Mouse (Mus musculus): ENCODE results near the gene Kirrel3. TPM values are rescaled to one million over a fixed set of nuclear protein-coding genes. Genes with fewer than 3 reads are reported as not detected.

Kirrel3 gene
- polyA plus RNA-seq, 1 experiment from 2014 or later: 0.06 TPM

- no peak overlapping the region for H3K4me3 ChIP-seq (ENCODE audit: low read depth, low read length)
- no peaks in the 10 kb centered on the region for H3K27me3 ChIP-seq (ENCODE audit: control insufficient read depth, insufficient read depth, low read depth, low read length)
- no peaks in the 10 kb centered on the region for H3K36me3 ChIP-seq (ENCODE audit: control insufficient read depth, insufficient read depth)
- no peak overlapping the region for H3K9ac ChIP-seq (ENCODE audit: low read depth, low read length)
- no peaks in the 10 kb centered on the region for H3K9me3 ChIP-seq (replicated peaks; ENCODE audit: control insufficient read depth, low read length)
- H3K27ac ChIP-seq (ENCODE audit: low read length): no peak overlapping the region
- H3K4me2 ChIP-seq (ENCODE audit: low read depth, low read length): no peak overlapping the region
- H3K4me1 ChIP-seq (ENCODE audit: control insufficient read depth, low read depth, low read length): no peaks in the 10 kb centered on the region
- WGBS (ENCODE audit: insufficient replicate concordance): 36% methylated on average over 15 of the region's 15 CpGs
- no peak for ATAC-seq (ENCODE audit: low read depth)
Measured at GRCm38 (mm10) chr9:34871316-34871966, 385.7 kb downstream of the Kirrel3 start.

- Histone ChIP-seq H3K9me3 (replicated peaks; ENCODE audit: control insufficient read depth, low read length) (no peaks in the 10 kb centered on the region), H3K27me3 (ENCODE audit: control insufficient read depth, insufficient read depth, low read depth, low read length) (no peaks in the 10 kb centered on the region), H3K36me3 (ENCODE audit: control insufficient read depth, insufficient read depth) (no peaks in the 10 kb centered on the region), H3K27ac (ENCODE audit: low read length) (no peak overlapping the region), H3K4me2 (ENCODE audit: low read depth, low read length) (no peak overlapping the region), H3K4me3 (ENCODE audit: low read depth, low read length) (no peak overlapping the region), H3K4me1 (ENCODE audit: control insufficient read depth, low read depth, low read length) (no peaks in the 10 kb centered on the region), H3K9ac (ENCODE audit: low read depth, low read length) (no peak overlapping the region)
- whole genome bisulfite sequencing (ENCODE audit: insufficient replicate concordance): 47% methylated on average over 6 of the region's 6 CpGs
- no peak for ATAC-seq (ENCODE audit: low read depth)
Measured at GRCm38 (mm10) chr9:34875238-34875637, 389.5 kb downstream of the Kirrel3 start.

- Histone ChIP-seq H3K9ac (ENCODE audit: low read depth, low read length) (no peak overlapping the region), H3K36me3 (ENCODE audit: control insufficient read depth, insufficient read depth) (no peaks in the 10 kb centered on the region), H3K4me1 (ENCODE audit: control insufficient read depth, low read depth, low read length) (no peaks in the 10 kb centered on the region), H3K9me3 (replicated peaks; ENCODE audit: control insufficient read depth, low read length) (no peaks in the 10 kb centered on the region), H3K27me3 (ENCODE audit: control insufficient read depth, insufficient read depth, low read depth, low read length) (no peaks in the 10 kb centered on the region), H3K4me3 (ENCODE audit: low read depth, low read length) (no peak overlapping the region), H3K27ac (ENCODE audit: low read length) (no peak overlapping the region), H3K4me2 (ENCODE audit: low read depth, low read length) (no peak overlapping the region)
- WGBS (ENCODE audit: insufficient replicate concordance): 43% methylated on average over 3 of the region's 3 CpGs
- no peak for ATAC-seq (ENCODE audit: low read depth)
Measured at GRCm38 (mm10) chr9:34877186-34877585, 391.5 kb downstream of the Kirrel3 start.

DNA sequence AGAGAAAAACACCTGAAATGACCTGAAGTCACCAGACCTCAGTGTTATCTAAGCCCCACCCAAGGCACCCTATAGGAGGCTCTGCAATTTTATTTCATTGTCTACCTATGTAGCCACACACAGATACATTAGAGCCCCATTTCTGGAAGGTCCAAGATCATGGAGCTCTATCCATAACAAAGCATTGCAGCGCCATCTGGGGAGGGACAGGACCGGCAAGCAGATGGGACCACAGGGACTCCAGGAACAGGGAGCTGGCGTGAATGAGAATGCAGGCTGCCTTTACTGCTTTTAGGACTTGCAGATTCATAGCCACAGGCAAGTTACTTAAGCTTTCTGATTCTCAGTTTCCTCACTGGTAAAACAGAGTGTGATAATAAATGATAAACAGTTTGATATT, 392.1 kb downstream of the Kirrel3 start:
- H3K4me1 ChIP-seq (ENCODE audit: control insufficient read depth, low read depth, low read length): no peaks in the 10 kb centered on the region
- H3K9ac ChIP-seq (ENCODE audit: low read depth, low read length): no peak overlapping the region
- no peaks in the 10 kb centered on the region for H3K36me3 ChIP-seq (ENCODE audit: control insufficient read depth, insufficient read depth)
- 35% methylated on average over 3 of the region's 3 CpGs for WGBS (ENCODE audit: insufficient replicate concordance)
- H3K27ac ChIP-seq (ENCODE audit: low read length): no peak overlapping the region
- ATAC-seq (ENCODE audit: low read depth): no peak
- H3K27me3 ChIP-seq (ENCODE audit: control insufficient read depth, insufficient read depth, low read depth, low read length): no peaks in the 10 kb centered on the region
- H3K4me2 ChIP-seq (ENCODE audit: low read depth, low read length): no peak overlapping the region
- no peaks in the 10 kb centered on the region for H3K9me3 ChIP-seq (replicated peaks; ENCODE audit: control insufficient read depth, low read length)
- no peak overlapping the region for H3K4me3 ChIP-seq (ENCODE audit: low read depth, low read length)

DNA sequence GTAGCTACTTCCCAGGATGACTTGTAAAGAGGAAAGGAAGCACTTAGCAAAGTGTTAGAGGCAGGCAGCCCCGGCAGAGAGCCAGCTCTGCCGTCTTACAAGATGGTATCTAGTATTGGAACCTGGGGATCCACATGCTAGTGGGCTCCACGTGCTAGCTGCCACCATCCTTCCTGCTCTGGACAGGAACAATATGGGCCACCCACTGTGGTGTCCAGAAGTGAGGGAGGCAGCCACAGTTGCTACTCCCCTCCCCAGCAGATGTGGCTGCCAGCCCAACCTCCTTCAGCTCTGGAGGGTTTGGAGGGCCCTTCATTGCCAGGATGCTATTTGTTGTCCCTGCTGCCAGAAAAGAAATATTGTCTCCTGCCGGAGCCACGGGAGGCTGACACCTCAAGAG, 396.1 kb downstream of the Kirrel3 start:
- H3K4me2 ChIP-seq (ENCODE audit: low read depth, low read length): no peak overlapping the region
- no peak for ATAC-seq (ENCODE audit: low read depth)
- H3K36me3 ChIP-seq (ENCODE audit: control insufficient read depth, insufficient read depth): no peaks in the 10 kb centered on the region
- H3K4me3 ChIP-seq (ENCODE audit: low read depth, low read length): no peak overlapping the region
- H3K4me1 ChIP-seq (ENCODE audit: control insufficient read depth, low read depth, low read length): no peaks in the 10 kb centered on the region
- no peak overlapping the region for H3K27ac ChIP-seq (ENCODE audit: low read length)
- no peaks in the 10 kb centered on the region for H3K27me3 ChIP-seq (ENCODE audit: control insufficient read depth, insufficient read depth, low read depth, low read length)
- 11% methylated on average over 5 of the region's 5 CpGs for WGBS (ENCODE audit: insufficient replicate concordance)
- no peaks in the 10 kb centered on the region for H3K9me3 ChIP-seq (replicated peaks; ENCODE audit: control insufficient read depth, low read length)
- H3K9ac ChIP-seq (ENCODE audit: low read depth, low read length): no peak overlapping the region

DNA sequence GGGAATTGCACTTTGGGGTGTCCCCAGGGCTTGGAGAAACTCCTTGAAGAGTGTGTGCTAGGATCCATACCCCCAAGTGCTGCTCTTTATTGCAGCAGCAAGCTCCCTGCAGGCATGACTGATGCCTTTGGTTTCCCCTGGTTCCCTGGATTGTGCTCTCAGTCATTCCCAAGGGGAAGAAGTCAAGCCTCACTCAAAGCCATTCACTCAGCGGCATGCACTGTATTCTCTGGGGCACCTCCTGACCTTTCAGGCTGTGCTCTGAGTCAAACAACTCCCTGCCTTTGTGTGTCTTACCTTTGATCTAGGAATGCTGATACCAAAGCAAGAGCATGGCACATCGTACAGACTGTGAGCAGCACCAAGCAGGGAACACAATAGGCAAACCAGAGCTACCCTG, 396.5 kb downstream of the Kirrel3 start:
- no peak overlapping the region for H3K4me3 ChIP-seq (ENCODE audit: low read depth, low read length)
- H3K36me3 ChIP-seq (ENCODE audit: control insufficient read depth, insufficient read depth): no peaks in the 10 kb centered on the region
- no peak overlapping the region for H3K9ac ChIP-seq (ENCODE audit: low read depth, low read length)
- 21% methylated on average over 2 of the region's 2 CpGs for WGBS (ENCODE audit: insufficient replicate concordance)
- no peak overlapping the region for H3K27ac ChIP-seq (ENCODE audit: low read length)
- no peaks in the 10 kb centered on the region for H3K27me3 ChIP-seq (ENCODE audit: control insufficient read depth, insufficient read depth, low read depth, low read length)
- H3K4me1 ChIP-seq (ENCODE audit: control insufficient read depth, low read depth, low read length): no peaks in the 10 kb centered on the region
- H3K4me2 ChIP-seq (ENCODE audit: low read depth, low read length): no peak overlapping the region
- H3K9me3 ChIP-seq (replicated peaks; ENCODE audit: control insufficient read depth, low read length): no peaks in the 10 kb centered on the region
- no peak for ATAC-seq (ENCODE audit: low read depth)

DNA sequence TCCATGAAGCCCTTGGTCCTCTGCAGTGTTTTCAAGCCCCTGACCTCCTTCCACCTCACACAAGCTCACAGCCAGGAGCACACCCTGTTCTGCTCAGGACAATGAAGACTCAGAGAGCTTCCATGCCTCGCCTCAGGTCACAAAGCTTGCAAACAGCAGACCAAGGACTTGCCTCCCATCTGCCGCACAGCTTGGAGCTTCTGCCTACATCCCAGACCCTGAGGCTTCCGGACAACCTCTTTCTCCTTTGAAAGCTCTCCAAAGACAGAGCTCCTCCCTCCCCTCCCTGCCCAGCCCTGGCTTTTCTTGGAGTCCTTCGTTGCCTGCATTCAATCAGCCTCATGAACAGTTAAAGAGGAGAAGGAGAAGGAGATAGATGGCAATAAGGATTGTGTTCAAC, 397.4 kb downstream of the Kirrel3 start:
- H3K9ac ChIP-seq (ENCODE audit: low read depth, low read length): no peak overlapping the region
- WGBS (ENCODE audit: insufficient replicate concordance): 35% methylated on average over 4 of the region's 4 CpGs
- H3K36me3 ChIP-seq (ENCODE audit: control insufficient read depth, insufficient read depth): no peaks in the 10 kb centered on the region
- H3K4me2 ChIP-seq (ENCODE audit: low read depth, low read length): no peak overlapping the region
- H3K4me1 ChIP-seq (ENCODE audit: control insufficient read depth, low read depth, low read length): no peaks in the 10 kb centered on the region
- H3K4me3 ChIP-seq (ENCODE audit: low read depth, low read length): no peak overlapping the region
- no peak overlapping the region for H3K27ac ChIP-seq (ENCODE audit: low read length)
- H3K9me3 ChIP-seq (replicated peaks; ENCODE audit: control insufficient read depth, low read length): no peaks in the 10 kb centered on the region
- no peaks in the 10 kb centered on the region for H3K27me3 ChIP-seq (ENCODE audit: control insufficient read depth, insufficient read depth, low read depth, low read length)
- ATAC-seq (ENCODE audit: low read depth): no peak

GRCm38 (mm10) chr9:34884325-34884724, 398.6 kb downstream of the Kirrel3 start:
- Histone ChIP-seq H3K4me2 (ENCODE audit: low read depth, low read length) (no peak overlapping the region), H3K9ac (ENCODE audit: low read depth, low read length) (no peak overlapping the region), H3K4me1 (ENCODE audit: control insufficient read depth, low read depth, low read length) (no peaks in the 10 kb centered on the region), H3K27me3 (ENCODE audit: control insufficient read depth, insufficient read depth, low read depth, low read length) (no peaks in the 10 kb centered on the region), H3K27ac (ENCODE audit: low read length) (no peak overlapping the region), H3K36me3 (ENCODE audit: control insufficient read depth, insufficient read depth) (no peaks in the 10 kb centered on the region), H3K9me3 (replicated peaks; ENCODE audit: control insufficient read depth, low read length) (no peaks in the 10 kb centered on the region), H3K4me3 (ENCODE audit: low read depth, low read length) (no peak overlapping the region)
- WGBS (ENCODE audit: insufficient replicate concordance): 61% methylated on average over 3 of the region's 3 CpGs
- no peak for ATAC-seq (ENCODE audit: low read depth)

- H3K4me1 ChIP-seq (ENCODE audit: control insufficient read depth, low read depth, low read length): no peaks in the 10 kb centered on the region
- no peak overlapping the region for H3K4me3 ChIP-seq (ENCODE audit: low read depth, low read length)
- H3K9me3 ChIP-seq (replicated peaks; ENCODE audit: control insufficient read depth, low read length): no peaks in the 10 kb centered on the region
- ATAC-seq (ENCODE audit: low read depth): no peak
- no peak overlapping the region for H3K4me2 ChIP-seq (ENCODE audit: low read depth, low read length)
- WGBS (ENCODE audit: insufficient replicate concordance): 64% methylated on average over 3 of the region's 3 CpGs
- no peaks in the 10 kb centered on the region for H3K36me3 ChIP-seq (ENCODE audit: control insufficient read depth, insufficient read depth)
- H3K27me3 ChIP-seq (ENCODE audit: control insufficient read depth, insufficient read depth, low read depth, low read length): no peaks in the 10 kb centered on the region
- no peak overlapping the region for H3K27ac ChIP-seq (ENCODE audit: low read length)
- H3K9ac ChIP-seq (ENCODE audit: low read depth, low read length): no peak overlapping the region
Measured at GRCm38 (mm10) chr9:34884942-34885341, 399.2 kb downstream of the Kirrel3 start.
